Mouse (Mus musculus): ENCODE measurements around the gene H2-K1. TPM values are rescaled to one million over a fixed set of nuclear protein-coding genes. Genes with fewer than 3 reads are reported as not detected.
A peak's percentile ranks its signal among the peaks of the same experiment; 100 is the strongest.

H2-K1 gene
- polyA plus RNA-seq, 1 experiment = 2,389 TPM

DNA sequence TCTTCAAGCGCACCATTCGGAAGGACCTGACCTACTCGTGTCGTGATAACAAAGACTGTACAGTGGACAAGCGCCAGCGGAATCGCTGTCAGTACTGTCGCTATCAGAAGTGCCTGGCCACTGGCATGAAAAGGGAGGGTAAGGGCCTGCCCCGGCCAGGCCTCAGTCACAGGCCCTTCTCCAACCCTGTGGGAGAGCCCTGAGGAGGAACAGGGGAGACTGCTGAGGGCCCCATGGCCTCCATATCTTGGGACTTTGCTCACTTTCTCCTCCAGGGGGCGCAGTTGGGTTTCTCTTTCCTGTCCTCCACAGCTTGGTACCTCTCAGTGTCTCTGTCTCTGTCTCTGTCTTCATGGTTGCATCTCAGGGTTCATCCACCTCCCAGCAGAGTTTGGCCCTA, 33.9 kb upstream of the H2-K1 start:
- peaks cover 14% of the 10 kb centered on the region for H3K4me1 ChIP-seq (ENCODE audit: control insufficient read depth, insufficient read depth, low read length)
- 69% methylated on average over 10 of the region's 10 CpGs for WGBS
- DNase-seq = peak; percentile 62
- H3K4me3 ChIP-seq (replicated peaks; ENCODE audit: extremely low read depth, low read depth, low read length) = no peak overlapping the region
- TF ChIP-seq POLR2A (IDR thresholded peaks at IDR 0.05; ENCODE audit: borderline replicate concordance, extremely low read depth, low read depth, low read length) (no peak), CTCF (IDR thresholded peaks at IDR 0.05; ENCODE audit: insufficient read depth, low read length) (peak; percentile 52)

DNA sequence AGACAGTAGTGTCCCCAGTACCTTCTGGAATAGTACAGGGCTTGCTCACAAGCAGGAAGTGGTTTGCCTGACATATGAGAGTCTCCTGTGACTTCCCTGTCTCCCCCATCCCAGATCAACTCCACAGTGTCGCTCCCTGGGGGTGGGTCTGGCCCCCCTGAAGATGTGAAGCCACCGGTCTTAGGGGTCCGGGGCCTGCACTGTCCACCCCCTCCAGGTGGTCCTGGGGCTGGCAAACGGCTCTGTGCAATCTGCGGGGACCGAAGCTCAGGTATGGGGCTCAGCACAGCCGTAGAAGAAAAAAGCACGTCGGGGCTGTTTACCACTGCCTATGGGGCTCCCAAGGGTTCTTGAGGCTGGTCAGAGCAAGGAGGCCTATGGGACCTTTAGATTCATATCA, 33.3 kb upstream of the H2-K1 start:
- Histone ChIP-seq H3K4me3 (replicated peaks; ENCODE audit: extremely low read depth, low read depth, low read length) (no peak overlapping the region), H3K4me1 (ENCODE audit: control insufficient read depth, insufficient read depth, low read length) (peaks cover 11% of the 10 kb centered on the region)
- 85% methylated on average over 9 of the region's 9 CpGs for WGBS
- DNase-seq = no peak
- TF ChIP-seq POLR2A (IDR thresholded peaks at IDR 0.05; ENCODE audit: borderline replicate concordance, extremely low read depth, low read depth, low read length) = no peak
- TF ChIP-seq CTCF (IDR thresholded peaks at IDR 0.05; ENCODE audit: insufficient read depth, low read length) = no peak

DNA sequence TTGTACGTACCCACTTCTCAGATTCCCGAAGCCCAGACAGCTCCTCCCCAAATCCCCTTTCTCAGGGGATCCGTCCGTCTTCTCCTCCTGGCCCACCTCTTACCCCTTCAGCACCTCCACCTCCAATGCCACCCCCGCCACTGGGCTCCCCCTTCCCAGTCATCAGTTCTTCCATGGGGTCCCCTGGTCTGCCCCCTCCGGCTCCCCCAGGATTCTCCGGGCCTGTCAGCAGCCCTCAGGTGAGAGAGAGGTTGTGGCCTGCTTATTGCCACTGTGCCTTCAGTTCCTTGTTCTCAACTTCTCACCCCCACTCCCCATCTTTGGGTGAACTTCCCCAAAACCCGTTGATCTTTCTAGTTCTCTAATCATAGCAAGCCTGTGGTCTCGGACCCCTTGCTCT, 32.7 kb upstream of the H2-K1 start:
- TF ChIP-seq POLR2A (IDR thresholded peaks at IDR 0.05; ENCODE audit: borderline replicate concordance, extremely low read depth, low read depth, low read length) (no peak), CTCF (IDR thresholded peaks at IDR 0.05; ENCODE audit: insufficient read depth, low read length) (no peak)
- Histone ChIP-seq H3K4me3 (replicated peaks; ENCODE audit: extremely low read depth, low read depth, low read length) (peak overlapping the region; percentile 76), H3K4me1 (ENCODE audit: control insufficient read depth, insufficient read depth, low read length) (peaks cover 11% of the 10 kb centered on the region)
- WGBS = 49% methylated on average over 9 of the region's 9 CpGs
- DNase-seq = no peak

DNA sequence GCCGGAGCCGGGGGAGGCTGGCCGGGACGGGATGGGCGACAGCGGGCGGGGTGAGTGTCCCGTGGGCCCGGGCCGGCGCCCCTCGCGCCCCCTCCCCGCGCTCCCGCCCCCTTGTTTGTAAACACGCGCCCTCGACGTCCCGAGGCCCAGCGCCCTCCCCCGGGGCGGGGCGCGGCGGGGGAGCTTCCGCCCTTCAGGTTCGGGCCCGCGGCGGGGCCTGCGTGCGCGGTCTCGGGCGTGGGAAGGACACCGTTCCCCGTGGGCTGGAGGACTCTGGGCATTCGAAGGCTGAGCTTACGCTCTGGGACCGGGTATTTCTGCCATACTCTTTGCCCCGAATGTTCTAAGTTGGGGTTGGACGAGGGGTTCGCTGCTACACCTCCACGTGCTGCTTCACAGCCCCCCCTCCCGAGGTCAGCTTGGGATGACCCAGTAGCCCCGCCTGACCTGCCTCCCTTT, 32.1 kb upstream of the H2-K1 start:
- peak; percentile 72 for DNase-seq
- TF ChIP-seq CTCF (IDR thresholded peaks at IDR 0.05; ENCODE audit: insufficient read depth, low read length) (no peak), POLR2A (IDR thresholded peaks at IDR 0.05; ENCODE audit: borderline replicate concordance, extremely low read depth, low read depth, low read length) (0 out of 2 replicates have a peak, but pooled peaks have one; percentile 36)
- Histone ChIP-seq H3K4me3 (replicated peaks; ENCODE audit: extremely low read depth, low read depth, low read length) (peak overlapping the region; percentile 76), H3K4me1 (ENCODE audit: control insufficient read depth, insufficient read depth, low read length) (peaks cover 13% of the 10 kb centered on the region)
- WGBS = 1% methylated on average over 45 of the region's 48 CpGs

DNA sequence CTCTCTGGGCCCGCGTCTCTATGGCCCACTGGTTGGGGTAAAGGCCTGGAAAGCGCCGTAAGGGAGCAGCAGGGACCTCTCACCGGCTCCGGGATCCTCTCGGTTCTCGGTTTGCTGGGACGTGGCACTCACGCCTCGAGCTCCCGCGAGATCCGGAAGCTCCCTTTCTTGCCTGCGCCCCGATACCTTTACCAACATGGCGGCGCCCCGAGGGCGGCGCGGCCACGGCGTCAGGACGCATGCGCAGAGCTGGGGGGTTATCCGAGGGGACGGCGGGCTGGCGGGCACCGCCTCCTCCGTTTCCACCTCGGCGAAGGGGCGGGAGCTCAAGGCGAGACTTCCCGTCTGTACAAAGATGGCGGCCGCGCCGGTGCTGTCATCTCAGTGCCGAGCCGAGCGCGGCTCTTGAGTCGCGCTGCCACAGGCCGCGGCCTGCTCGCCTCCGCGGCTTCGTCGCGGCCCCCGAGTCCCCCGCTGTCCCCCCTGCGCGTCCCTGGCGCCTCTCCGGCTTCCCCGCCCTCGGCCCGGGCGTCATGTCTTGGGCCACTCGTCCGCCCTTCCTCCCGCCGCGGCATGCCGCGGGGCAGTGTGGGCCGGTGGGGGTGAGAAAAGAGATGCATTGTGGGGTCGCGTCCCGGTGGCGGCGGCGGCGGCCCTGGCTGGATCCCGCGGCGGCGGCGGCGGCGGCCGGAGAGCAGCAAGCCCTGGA, 31.5 kb upstream of the H2-K1 start, which contains the start of the genes Slc39a7 and Rxrb:
Gene Slc39a7, minus strand, starts transcription at position 218 of the 709 bp plus-strand sequence.
Gene Rxrb, plus strand, starts transcription at position 348 of the 709 bp plus-strand sequence.
- DNase-seq = peak; percentile 97
- TF ChIP-seq POLR2A (IDR thresholded peaks at IDR 0.05; ENCODE audit: borderline replicate concordance, extremely low read depth, low read depth, low read length) (peak; percentile 67), CTCF (IDR thresholded peaks at IDR 0.05; ENCODE audit: insufficient read depth, low read length) (no peak)
- under 1% methylated on average over 85 of the region's 88 CpGs for WGBS
- peaks cover 19% of the 10 kb centered on the region for H3K4me1 ChIP-seq (ENCODE audit: control insufficient read depth, insufficient read depth, low read length)
- H3K4me3 ChIP-seq (replicated peaks; ENCODE audit: extremely low read depth, low read depth, low read length) = peak within 1 kb of the TSS; percentile 97

DNA sequence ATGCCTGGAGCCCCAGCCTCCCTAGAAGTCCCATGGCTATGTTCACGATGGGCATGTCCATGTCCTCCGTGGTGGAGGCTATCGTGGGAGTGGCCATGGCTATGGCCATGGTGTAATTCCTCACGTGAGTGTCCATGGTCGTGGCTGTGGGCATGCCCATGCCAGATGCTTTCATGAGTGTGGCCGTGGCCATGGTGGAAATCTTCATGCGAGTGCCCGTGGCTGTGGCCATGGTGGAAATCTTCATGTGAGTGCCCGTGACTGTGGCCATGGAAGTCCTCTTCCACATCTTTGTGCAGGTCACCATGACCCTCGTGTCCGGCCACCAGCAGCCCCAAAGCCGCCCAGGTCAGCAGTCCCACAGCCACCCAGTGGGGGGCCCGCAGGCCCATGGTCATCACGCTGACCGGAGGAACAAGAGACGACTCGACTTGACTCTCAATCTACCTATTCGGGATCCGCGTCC, 30.7 kb upstream of the H2-K1 start:
- 2% methylated on average over 20 of the region's 20 CpGs for WGBS

DNA sequence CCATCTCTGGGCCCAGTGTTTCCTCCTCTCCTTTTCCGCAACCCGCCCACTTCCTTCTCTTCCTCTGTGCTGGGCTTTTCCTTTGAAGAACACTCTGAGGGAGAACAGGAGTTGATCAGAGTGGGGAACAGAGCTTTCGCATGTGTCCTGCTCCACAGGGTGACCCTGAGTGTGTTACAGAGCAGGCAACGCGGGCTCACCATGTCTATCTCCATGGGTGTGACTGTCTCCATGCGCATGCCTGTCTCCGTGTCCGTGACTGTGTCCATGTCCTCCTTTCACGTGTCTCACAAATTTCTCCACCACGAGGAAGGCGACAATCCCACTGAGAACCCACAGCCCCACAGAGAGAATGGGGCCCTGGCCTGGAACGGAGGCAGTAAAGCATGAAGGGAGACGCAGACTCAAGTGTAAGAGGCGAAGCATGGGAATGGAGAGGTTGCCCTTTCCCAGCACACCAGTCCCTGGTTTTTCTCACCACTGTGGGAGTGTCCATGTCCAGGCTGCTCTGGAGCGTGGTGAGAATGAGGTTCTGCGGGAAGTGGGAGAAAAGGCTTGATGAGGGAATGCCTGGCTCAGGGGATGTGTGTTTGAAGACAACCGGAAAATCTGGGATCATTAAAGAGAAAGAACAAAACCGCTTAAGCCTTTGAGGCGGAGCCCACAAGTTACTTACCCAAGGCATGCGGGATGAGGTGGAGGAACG, 29.9 kb upstream of the H2-K1 start:
- WGBS = 68% methylated on average over 21 of the region's 21 CpGs
- peaks cover 24% of the 10 kb centered on the region for H3K4me1 ChIP-seq (ENCODE audit: control insufficient read depth, insufficient read depth, low read length)
- DNase-seq = no peak
- TF ChIP-seq POLR2A (IDR thresholded peaks at IDR 0.05; ENCODE audit: borderline replicate concordance, extremely low read depth, low read depth, low read length) (0 out of 2 replicates have a peak, but pooled peaks have one; percentile 12), CTCF (IDR thresholded peaks at IDR 0.05; ENCODE audit: insufficient read depth, low read length) (no peak)
- H3K4me3 ChIP-seq (replicated peaks; ENCODE audit: extremely low read depth, low read depth, low read length) = no peak overlapping the region

More for the DNA sequence above, 30.7 kb upstream of the H2-K1 start:
- H3K4me3 ChIP-seq (replicated peaks; ENCODE audit: extremely low read depth, low read depth, low read length) = peak overlapping the region; percentile 97
- peaks cover 20% of the 10 kb centered on the region for H3K4me1 ChIP-seq (ENCODE audit: control insufficient read depth, insufficient read depth, low read length)
- TF ChIP-seq POLR2A (IDR thresholded peaks at IDR 0.05; ENCODE audit: borderline replicate concordance, extremely low read depth, low read depth, low read length) = no peak
- DNase-seq = no peak

DNA sequence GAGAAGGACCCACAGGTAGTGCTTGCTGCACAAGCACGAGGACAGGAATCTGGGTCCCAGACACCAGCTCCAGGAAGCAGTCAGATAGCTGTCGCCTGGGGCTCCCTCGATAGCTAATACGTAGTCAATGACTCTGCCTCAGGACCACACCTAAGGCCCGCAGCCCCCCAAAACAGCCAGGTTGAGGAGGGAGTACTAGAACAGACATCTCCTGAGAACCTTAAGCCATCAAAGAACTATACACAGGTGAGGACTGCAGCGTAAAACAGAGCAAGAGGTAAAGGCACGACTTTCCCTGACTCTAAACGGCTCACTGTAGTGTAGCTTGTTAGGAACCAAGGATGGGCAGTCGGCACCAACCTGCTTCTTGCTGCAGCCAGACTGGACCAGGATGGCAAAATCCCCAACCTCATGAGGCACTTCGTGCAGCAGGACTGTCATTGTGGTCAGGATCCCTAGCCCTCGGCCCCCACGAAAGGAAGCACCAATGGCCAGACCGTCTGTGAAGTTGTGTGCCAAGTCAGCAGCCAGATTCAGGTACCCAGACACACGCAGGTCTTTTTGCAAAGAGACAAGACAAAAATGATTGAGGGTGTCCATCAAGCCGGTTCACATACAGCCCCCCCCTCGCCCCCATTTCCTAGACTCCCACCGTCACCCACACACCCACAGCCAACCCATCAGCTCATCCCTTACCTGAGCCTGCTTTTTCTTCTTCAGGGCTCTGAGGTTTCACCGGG, 29.2 kb upstream of the H2-K1 start:
- DNase-seq = no peak
- TF ChIP-seq CTCF (IDR thresholded peaks at IDR 0.05; ENCODE audit: insufficient read depth, low read length) (no peak), POLR2A (IDR thresholded peaks at IDR 0.05; ENCODE audit: borderline replicate concordance, extremely low read depth, low read depth, low read length) (no peak)
- no peak overlapping the region for H3K4me3 ChIP-seq (replicated peaks; ENCODE audit: extremely low read depth, low read depth, low read length)
- WGBS = 84% methylated on average over 18 of the region's 18 CpGs
- peaks cover 24% of the 10 kb centered on the region for H3K4me1 ChIP-seq (ENCODE audit: control insufficient read depth, insufficient read depth, low read length)

DNA sequence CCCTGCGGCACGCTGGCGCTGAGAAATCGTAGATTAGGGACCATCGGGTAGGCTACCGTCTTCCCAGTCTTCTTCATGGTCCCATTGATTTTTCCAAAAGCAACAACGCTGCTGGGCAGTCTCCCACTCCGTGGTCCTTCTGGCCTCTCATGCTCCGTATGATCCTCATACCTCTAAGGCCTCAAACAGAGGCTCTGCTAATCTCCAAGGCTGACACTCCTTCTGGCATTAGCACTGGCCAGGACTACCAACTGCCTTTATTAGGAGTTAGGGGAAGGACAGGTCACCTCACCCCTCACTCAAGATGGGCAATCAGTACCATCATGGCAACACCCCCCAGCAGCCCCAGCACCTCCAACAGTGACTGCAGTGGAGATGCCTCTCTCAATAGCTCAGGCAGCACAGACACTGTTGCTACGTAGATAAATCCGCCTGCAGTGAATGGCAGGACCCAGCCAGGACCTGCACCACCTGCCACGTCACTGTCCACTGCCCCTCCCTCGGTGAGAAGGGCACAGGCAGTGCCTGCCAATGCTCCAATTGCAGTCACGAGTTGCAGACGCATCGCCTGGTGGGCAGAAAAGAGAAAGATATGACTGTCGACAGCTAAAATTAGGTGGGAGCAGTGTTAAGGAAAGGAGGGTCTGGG, 28.5 kb upstream of the H2-K1 start:
- no peak for TF ChIP-seq POLR2A (IDR thresholded peaks at IDR 0.05; ENCODE audit: borderline replicate concordance, extremely low read depth, low read depth, low read length)
- no peak for TF ChIP-seq CTCF (IDR thresholded peaks at IDR 0.05; ENCODE audit: insufficient read depth, low read length)
- DNase-seq = no peak
- Histone ChIP-seq H3K4me1 (ENCODE audit: control insufficient read depth, insufficient read depth, low read length) (peaks cover 26% of the 10 kb centered on the region), H3K4me3 (replicated peaks; ENCODE audit: extremely low read depth, low read depth, low read length) (no peak overlapping the region)
- WGBS = 83% methylated on average over 17 of the region's 17 CpGs

Measured in lung, adult 2 months (tissue).